Mouse (Mus musculus): Measurements from ENCODE around the gene Suclg2.
A peak's percentile ranks its signal among the peaks of the same experiment; 100 is the strongest.

Suclg2 gene

GRCm38 (mm10) chr6:95445036-95445435 is 273.6 kb downstream of the Suclg2 start:
- DNase-seq = peak; percentile 85 to 89

Measured in cerebellum, postnatal 10 days (tissue).